Mouse (Mus musculus): ENCODE measurements around the gene Hdac1. TPM values are rescaled to one million over a fixed set of nuclear protein-coding genes. Genes with fewer than 3 reads are reported as not detected.

Hdac1 gene
- polyA plus RNA-seq, 1 experiment = 55.4 TPM

GRCm38 (mm10) chr4:129507434-129508236 lies 34.9 kb downstream of the Hdac1 start:
- no peaks in the 10 kb centered on the region for H3K4me1 ChIP-seq (ENCODE audit: control insufficient read depth, insufficient read depth, low read length)
- no peak overlapping the region for H3K4me3 ChIP-seq (ENCODE audit: insufficient read depth, low read length)
- no peak overlapping the region for H3K27ac ChIP-seq (ENCODE audit: insufficient read depth, low read length)
- TF ChIP-seq POLR2A (IDR thresholded peaks at IDR 0.05; ENCODE audit: extremely low read depth, insufficient read depth, low read length) (no peak), CTCF (IDR thresholded peaks at IDR 0.05; ENCODE audit: extremely low read depth, insufficient read depth, low read length) (no peak)

- TF ChIP-seq POLR2A (IDR thresholded peaks at IDR 0.05; ENCODE audit: extremely low read depth, insufficient read depth, low read length) (no peak), CTCF (IDR thresholded peaks at IDR 0.05; ENCODE audit: extremely low read depth, insufficient read depth, low read length) (no peak)
- no peak overlapping the region for H3K4me3 ChIP-seq (ENCODE audit: insufficient read depth, low read length)
- no peak overlapping the region for H3K27ac ChIP-seq (ENCODE audit: insufficient read depth, low read length)
- H3K4me1 ChIP-seq (ENCODE audit: control insufficient read depth, insufficient read depth, low read length) = no peaks in the 10 kb centered on the region
Observed at GRCm38 (mm10) chr4:129505511-129505910, 37.0 kb downstream of the Hdac1 start.

- TF ChIP-seq POLR2A (IDR thresholded peaks at IDR 0.05; ENCODE audit: extremely low read depth, insufficient read depth, low read length) = no peak
- TF ChIP-seq CTCF (IDR thresholded peaks at IDR 0.05; ENCODE audit: extremely low read depth, insufficient read depth, low read length) = no peak
- no peak overlapping the region for H3K27ac ChIP-seq (ENCODE audit: insufficient read depth, low read length)
- H3K4me1 ChIP-seq (ENCODE audit: control insufficient read depth, insufficient read depth, low read length) = no peaks in the 10 kb centered on the region
- no peak overlapping the region for H3K4me3 ChIP-seq (ENCODE audit: insufficient read depth, low read length)
Observed at GRCm38 (mm10) chr4:129502901-129503444, 39.5 kb downstream of the Hdac1 start.

GRCm38 (mm10) chr4:129502327-129502888 lies 40.1 kb downstream of the Hdac1 start:
- Histone ChIP-seq H3K4me1 (ENCODE audit: control insufficient read depth, insufficient read depth, low read length) (no peaks in the 10 kb centered on the region), H3K4me3 (ENCODE audit: insufficient read depth, low read length) (no peak overlapping the region), H3K27ac (ENCODE audit: insufficient read depth, low read length) (no peak overlapping the region)
- TF ChIP-seq POLR2A (IDR thresholded peaks at IDR 0.05; ENCODE audit: extremely low read depth, insufficient read depth, low read length) = no peak
- no peak for TF ChIP-seq CTCF (IDR thresholded peaks at IDR 0.05; ENCODE audit: extremely low read depth, insufficient read depth, low read length)

- Histone ChIP-seq H3K27ac (ENCODE audit: insufficient read depth, low read length) (peak overlapping the region; percentile 63), H3K4me1 (ENCODE audit: control insufficient read depth, insufficient read depth, low read length) (no peaks in the 10 kb centered on the region), H3K4me3 (ENCODE audit: insufficient read depth, low read length) (peak overlapping the region; percentile 62)
- TF ChIP-seq POLR2A (IDR thresholded peaks at IDR 0.05; ENCODE audit: extremely low read depth, insufficient read depth, low read length) (0 out of 2 replicates have a peak, but pooled peaks have one; percentile 47), CTCF (IDR thresholded peaks at IDR 0.05; ENCODE audit: extremely low read depth, insufficient read depth, low read length) (no peak)
Observed at GRCm38 (mm10) chr4:129500607-129501566, 41.6 kb downstream of the Hdac1 start.

- Histone ChIP-seq H3K4me3 (ENCODE audit: insufficient read depth, low read length) (no peak overlapping the region; the same call in 1 of the 2 replicates), H3K27ac (ENCODE audit: insufficient read depth, low read length) (no peak overlapping the region)
Observed at GRCm38 (mm10) chr4:129500017-129500416, 42.5 kb downstream of the Hdac1 start.

GRCm38 (mm10) chr4:129498941-129499340 lies 43.6 kb downstream of the Hdac1 start:
- Histone ChIP-seq H3K4me1 (ENCODE audit: control insufficient read depth, insufficient read depth, low read length) (no peaks in the 10 kb centered on the region), H3K27ac (ENCODE audit: insufficient read depth, low read length) (no peak overlapping the region), H3K4me3 (ENCODE audit: insufficient read depth, low read length) (no peak overlapping the region)
- TF ChIP-seq POLR2A (IDR thresholded peaks at IDR 0.05; ENCODE audit: extremely low read depth, insufficient read depth, low read length) = no peak
- TF ChIP-seq CTCF (IDR thresholded peaks at IDR 0.05; ENCODE audit: extremely low read depth, insufficient read depth, low read length) = no peak

More at GRCm38 (mm10) chr4:129500017-129500416, 42.5 kb downstream of the Hdac1 start:
- TF ChIP-seq POLR2A (IDR thresholded peaks at IDR 0.05; ENCODE audit: extremely low read depth, insufficient read depth, low read length) = no peak
- no peak for TF ChIP-seq CTCF (IDR thresholded peaks at IDR 0.05; ENCODE audit: extremely low read depth, insufficient read depth, low read length)
- no peaks in the 10 kb centered on the region for H3K4me1 ChIP-seq (ENCODE audit: control insufficient read depth, insufficient read depth, low read length)

GRCm38 (mm10) chr4:129496631-129497030 lies 45.9 kb downstream of the Hdac1 start:
- H3K4me1 ChIP-seq (ENCODE audit: control insufficient read depth, insufficient read depth, low read length) = no peaks in the 10 kb centered on the region
- no peak overlapping the region for H3K27ac ChIP-seq (ENCODE audit: insufficient read depth, low read length)
- no peak overlapping the region for H3K4me3 ChIP-seq (ENCODE audit: insufficient read depth, low read length)
- no peak for TF ChIP-seq CTCF (IDR thresholded peaks at IDR 0.05; ENCODE audit: extremely low read depth, insufficient read depth, low read length)
- TF ChIP-seq POLR2A (IDR thresholded peaks at IDR 0.05; ENCODE audit: extremely low read depth, insufficient read depth, low read length) = no peak
